Mouse (Mus musculus) yolk sac, embryonic 10.5 days (tissue): Measurements from ENCODE around the gene Gm3604.
"Not testable (repeated sequence)": the region's sequence is repeated elsewhere in the genome, so short reads cannot be mapped to it uniquely, and the experiment has no call there.

Experiments used
- DNase-seq: peaks from one replicate; pipeline ENCODE4 v3.0.0-alpha.2; 2017; ENCODE audit warnings: low spot score

Gene Gm3604

GRCm38 (mm10) chr13:62382952-62383351 lies at the start of gene Gm3604:
TSS of gene Gm3604 (minus strand) at chr13:62383177.
- DNase-seq: peak; percentile 74

GRCm38 (mm10) chr13:62399206-62399605 lies 16.2 kb upstream of the Gm3604 start:
- DNase-seq: not testable (repeated sequence)

- DNase-seq: peak; percentile 9
Measured at GRCm38 (mm10) chr13:62390076-62390620, 7.2 kb upstream of the Gm3604 start.

GRCm38 (mm10) chr13:62331786-62332185 lies 51.2 kb downstream of the Gm3604 start:
- no peak for DNase-seq

- DNase-seq: no peak
Measured at GRCm38 (mm10) chr13:62331381-62331780, 51.6 kb downstream of the Gm3604 start.
